8 mouse cellular contexts compared by ENCODE assay signal in the genomic region with DNA sequence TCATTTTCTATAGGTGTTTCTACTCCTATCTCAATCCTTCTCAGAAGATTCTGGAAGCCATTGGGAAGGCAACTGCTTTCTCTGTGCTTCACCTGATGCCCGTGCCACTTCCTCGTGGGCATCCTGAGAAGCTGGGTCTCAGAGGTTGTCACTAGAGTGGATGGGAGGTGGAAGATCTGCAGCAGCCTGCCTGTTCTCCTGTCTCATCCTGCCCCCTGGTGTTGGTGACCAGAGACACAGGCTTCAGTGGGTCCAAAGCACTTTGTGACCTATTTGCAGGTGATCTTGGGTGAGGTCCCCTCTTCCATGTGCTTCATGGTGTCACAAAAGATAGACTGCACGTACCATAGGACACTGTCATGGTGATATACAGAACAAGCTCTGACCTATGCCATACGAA. TPM values are rescaled to one million over a fixed set of nuclear protein-coding genes. Genes with fewer than 3 reads are reported as not detected.
DNase-seq lines count a peak whose midpoint lies in the region; ATAC-seq and TF ChIP-seq lines count a peak whose summit lies in the region.

No protein-coding gene starts in this region.

- 0 out of 2 replicates have a peak, but pooled peaks have one; percentile 17 for ATAC-seq in intestine, embryonic 16.5 days
- peak; percentile 60; the same call in 1 of the 2 replicates for ATAC-seq in midbrain, embryonic 16.5 days

- H3K4me2 ChIP-seq in intestine, embryonic 16.5 days (ENCODE audit: low read depth, low read length) = no peak overlapping the region
- H3K4me2 ChIP-seq in midbrain, embryonic 16.5 days (ENCODE audit: low read length) = no peak overlapping the region

- peak; percentile 75 for TF ChIP-seq CTCF in cerebellum, adult 2 months (IDR thresholded peaks at IDR 0.05; ENCODE audit: borderline replicate concordance, insufficient read depth, low read depth, low read length)
- peak; percentile 60 for TF ChIP-seq CTCF in lung, adult 2 months (IDR thresholded peaks at IDR 0.05; ENCODE audit: insufficient read depth, low read length)

- no peaks in the 10 kb centered on the region for H3K9me3 ChIP-seq in intestine, embryonic 16.5 days (ENCODE audit: control insufficient read depth, low read length)
- no peaks in the 10 kb centered on the region for H3K9me3 ChIP-seq in midbrain, embryonic 16.5 days (replicated peaks; ENCODE audit: control insufficient read depth, low read length, poor library complexity, severe bottlenecking)

- 33% methylated on average over 4 of the region's 4 CpGs for WGBS in cerebellum, adult 2 months
- 53% methylated on average over 4 of the region's 4 CpGs for WGBS in lung, adult 2 months
- WGBS in intestine, embryonic 16.5 days = 58% methylated on average over 4 of the region's 4 CpGs
- 48% methylated on average over 4 of the region's 4 CpGs for WGBS in midbrain, embryonic 16.5 days

- H3K4me1 ChIP-seq in cerebellum, adult 2 months (ENCODE audit: control insufficient read depth, insufficient read depth, low read length) = no peaks in the 10 kb centered on the region
- no peaks in the 10 kb centered on the region for H3K4me1 ChIP-seq in lung, adult 2 months (ENCODE audit: control insufficient read depth, insufficient read depth, low read length)
- H3K4me1 ChIP-seq in intestine, embryonic 16.5 days (ENCODE audit: control insufficient read depth, insufficient read depth, low read length) = peaks cover 11% of the 10 kb centered on the region; the same call in 1 of the 2 replicates
- H3K4me1 ChIP-seq in midbrain, embryonic 16.5 days (ENCODE audit: control insufficient read depth, insufficient read depth, low read length) = no peaks in the 10 kb centered on the region; the same call in 1 of the 2 replicates

- H3K9ac ChIP-seq in intestine, embryonic 16.5 days (ENCODE audit: low read depth, low read length) = no peak overlapping the region
- H3K9ac ChIP-seq in midbrain, embryonic 16.5 days (ENCODE audit: low read depth, low read length) = no peak overlapping the region

- TF ChIP-seq POLR2A in cerebellum, adult 2 months (IDR thresholded peaks at IDR 0.05; ENCODE audit: borderline replicate concordance, insufficient read depth, low read length) = no peak
- no peak for TF ChIP-seq POLR2A in lung, adult 2 months (IDR thresholded peaks at IDR 0.05; ENCODE audit: borderline replicate concordance, extremely low read depth, low read depth, low read length)

- H3K36me3 ChIP-seq in intestine, embryonic 16.5 days (ENCODE audit: control insufficient read depth, insufficient read depth, low read length) = no peaks in the 10 kb centered on the region
- H3K36me3 ChIP-seq in midbrain, embryonic 16.5 days (ENCODE audit: control insufficient read depth, insufficient read depth, low read length) = no peaks in the 10 kb centered on the region

- H3K27me3 ChIP-seq in cerebellum, adult 2 months (ENCODE audit: control insufficient read depth, insufficient read depth, low read length) = no peaks in the 10 kb centered on the region; the same call in 1 of the 2 replicates
- no peaks in the 10 kb centered on the region for H3K27me3 ChIP-seq in intestine, embryonic 16.5 days (replicated peaks; ENCODE audit: control insufficient read depth, insufficient read depth, low read length)
- peaks cover 23% of the 10 kb centered on the region for H3K27me3 ChIP-seq in midbrain, embryonic 16.5 days (ENCODE audit: control insufficient read depth, insufficient read depth, low read depth, low read length)

- peak; percentile 31 to 51 for DNase-seq in cerebellum, adult 2 months
- DNase-seq in cerebellum, adult 11 months = no peak
- DNase-seq in lung, adult 2 months = no peak
- no peak for DNase-seq in lung, postnatal 25 days (ENCODE audit: low spot score)
- peak; percentile 83 to 87 for DNase-seq in cerebellum, postnatal 14 days
- no peak for DNase-seq in natural killer cell, adult 2 months (ENCODE audit: low spot score in 2 of 2)

- no peak overlapping the region for H3K4me3 ChIP-seq in cerebellum, adult 2 months (replicated peaks; ENCODE audit: insufficient read depth, low read depth, low read length)
- no peak overlapping the region for H3K4me3 ChIP-seq in lung, adult 2 months (replicated peaks; ENCODE audit: extremely low read depth, low read depth, low read length)
- no peak overlapping the region for H3K4me3 ChIP-seq in intestine, embryonic 16.5 days (ENCODE audit: low read length)
- H3K4me3 ChIP-seq in midbrain, embryonic 16.5 days (ENCODE audit: low read depth, low read length) = no peak overlapping the region

- no peak overlapping the region for H3K27ac ChIP-seq in cerebellum, adult 2 months (ENCODE audit: insufficient read depth, low read length)
- no peak overlapping the region for H3K27ac ChIP-seq in intestine, embryonic 16.5 days (ENCODE audit: low read length)
- H3K27ac ChIP-seq in midbrain, embryonic 16.5 days (ENCODE audit: low read length) = no peak overlapping the region

RNA-seq across cellular contexts. Expression of a gene that starts 13.8 kb away (rescaled TPM):
- 41.0 and 43.3 TPM in 2 replicates for polyA plus RNA-seq in cerebellum, adult 2 months (2012; rRNA removed)
- 25.2 and 29.3 TPM in 2 replicates for polyA plus RNA-seq in lung, adult 2 months (2012; rRNA removed)
- polyA plus RNA-seq in intestine, embryonic 16.5 days (2015; fragmentation: Nextera tagmentation; extraction: Ambion mirVana) = 61.8 and 67.4 TPM in 2 replicates
- polyA plus RNA-seq in midbrain, embryonic 16.5 days (2015; fragmentation: Nextera tagmentation; extraction: Ambion mirVana) = 55.5 and 56.8 TPM in 2 replicates

RNA-seq across cellular contexts. Expression of a gene that starts 31.7 kb away (rescaled TPM):
- polyA plus RNA-seq in cerebellum, adult 2 months (2012; rRNA removed) = 21.6 and 27.3 TPM in 2 replicates
- polyA plus RNA-seq in lung, adult 2 months (2012; rRNA removed) = 11.8 and 14.3 TPM in 2 replicates
- polyA plus RNA-seq in intestine, embryonic 16.5 days (2015; fragmentation: Nextera tagmentation; extraction: Ambion mirVana) = 14.6 and 18.6 TPM in 2 replicates
- polyA plus RNA-seq in midbrain, embryonic 16.5 days (2015; fragmentation: Nextera tagmentation; extraction: Ambion mirVana) = 10.3 and 11.5 TPM in 2 replicates

RNA-seq across cellular contexts. Expression of a gene that starts 31.8 kb away (rescaled TPM):
- polyA plus RNA-seq in cerebellum, adult 2 months (2012; rRNA removed) = 23.6 and 23.9 TPM in 2 replicates
- polyA plus RNA-seq in lung, adult 2 months (2012; rRNA removed) = 19.1 and 20.8 TPM in 2 replicates
- polyA plus RNA-seq in intestine, embryonic 16.5 days (2015; fragmentation: Nextera tagmentation; extraction: Ambion mirVana) = 9.3 and 10.6 TPM in 2 replicates
- 16.9 and 17.6 TPM in 2 replicates for polyA plus RNA-seq in midbrain, embryonic 16.5 days (2015; fragmentation: Nextera tagmentation; extraction: Ambion mirVana)

Comparison
In these comparisons a context has a peak if more than half of its experiments do, and no peak if none do; other contexts are left out.
1. DNase-seq: peak in cerebellum, adult 2 months (2 of 2) and cerebellum, postnatal 14 days (2 of 2); none in cerebellum, adult 11 months (single experiment), lung, adult 2 months (single experiment), lung, postnatal 25 days (single experiment) and natural killer cell, adult 2 months (0 of 2).